Mouse (Mus musculus) cerebellum, adult 2 months (tissue): ENCODE measurements at regions not wholly inside any gene's neighbourhood (a gene's known extent, or its start where the extent isn't known, plus 50 kb on each side); places are given as distances from the start of the nearest gene placed in this dataset.

Experiments
- CTCF ChIP-seq: fragments of 200-500 bp; IDR thresholded peaks from 2 replicates; pipeline ENCODE4 v1.5.1; 2011; ENCODE audit warnings: low read depth, mild to moderate bottlenecking, control low read depth, low read length, moderate library complexity, borderline replicate concordance; ENCODE audit not compliant: insufficient read depth
- POLR2A ChIP-seq: fragments of 200-500 bp; IDR thresholded peaks from 2 replicates; pipeline ENCODE4 v1.6.1; 2011; ENCODE audit warnings: low read length, control low read depth, borderline replicate concordance; ENCODE audit not compliant: insufficient read depth

DNA sequence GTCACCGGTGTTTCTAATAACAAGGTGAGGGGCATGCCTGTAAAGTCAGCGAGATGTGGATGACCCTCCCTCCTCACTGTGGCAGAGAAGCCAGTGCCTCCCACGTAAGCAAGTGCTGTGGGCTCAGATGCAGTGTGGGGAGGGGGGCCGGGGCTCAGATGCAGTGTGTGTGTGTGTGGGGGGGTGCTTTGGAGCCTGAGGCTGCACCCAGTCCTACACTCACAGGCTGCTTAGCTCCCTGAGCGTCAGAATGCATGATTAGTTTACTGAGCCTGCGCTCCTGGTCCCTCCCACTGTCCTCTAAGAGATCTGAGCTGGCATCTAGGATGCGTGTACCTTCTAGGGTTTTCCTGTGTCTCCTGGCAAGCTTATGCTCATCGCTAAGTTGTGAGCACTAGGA is 170.9 kb downstream of the Shq1 start:
- no peak for TF ChIP-seq POLR2A
- no peak for TF ChIP-seq CTCF
